Mouse (Mus musculus): ENCODE measurements around the gene Stat2. TPM values are rescaled to one million over a fixed set of nuclear protein-coding genes. Genes with fewer than 3 reads are reported as not detected.

Stat2 gene
- polyA plus RNA-seq, 1 experiment from 2014 or later = 15.4 TPM

DNA sequence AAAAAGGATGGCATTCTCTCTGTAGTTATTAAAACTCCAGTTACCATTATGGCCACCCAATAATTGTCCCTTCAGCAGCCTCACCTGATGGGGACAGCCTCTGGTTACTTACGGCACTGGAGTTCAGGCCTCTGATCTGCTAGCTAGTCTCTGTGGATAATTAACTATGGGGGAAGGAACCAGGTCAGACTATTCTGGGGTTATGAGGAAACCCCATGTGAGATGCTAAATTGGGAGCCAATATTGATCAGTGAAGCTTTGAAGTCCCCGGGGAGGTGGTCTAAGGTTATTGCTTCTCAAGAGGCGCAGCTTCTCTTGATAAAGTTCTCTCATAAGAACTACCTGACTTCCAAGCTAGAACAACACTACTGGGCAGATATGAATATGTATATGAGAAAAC, 65.8 kb downstream of the Stat2 start:
- 92% methylated on average over 3 of the region's 3 CpGs for WGBS
- Histone ChIP-seq H3K4me3 (ENCODE audit: low read depth, low read length) (no peak overlapping the region), H3K9ac (ENCODE audit: low read depth, low read length) (no peak overlapping the region), H3K4me1 (replicated peaks; ENCODE audit: control insufficient read depth, insufficient read depth, low read length) (0 out of 2 replicates have a peak, but pooled peaks cover 2% of the 10 kb centered on the region), H3K4me2 (replicated peaks; ENCODE audit: low read depth, low read length) (no peak overlapping the region), H3K27ac (ENCODE audit: low read depth, low read length) (no peak overlapping the region), H3K36me3 (ENCODE audit: control insufficient read depth, insufficient read depth, low read length) (no peaks in the 10 kb centered on the region), H3K27me3 (ENCODE audit: control insufficient read depth, insufficient read depth, low read length) (no peaks in the 10 kb centered on the region), H3K9me3 (ENCODE audit: control insufficient read depth, low read length) (no peaks in the 10 kb centered on the region)
- DNase-seq (ENCODE audit: low spot score) (no peak), ATAC-seq (ENCODE audit: low FRiP score) (no peak)

DNA sequence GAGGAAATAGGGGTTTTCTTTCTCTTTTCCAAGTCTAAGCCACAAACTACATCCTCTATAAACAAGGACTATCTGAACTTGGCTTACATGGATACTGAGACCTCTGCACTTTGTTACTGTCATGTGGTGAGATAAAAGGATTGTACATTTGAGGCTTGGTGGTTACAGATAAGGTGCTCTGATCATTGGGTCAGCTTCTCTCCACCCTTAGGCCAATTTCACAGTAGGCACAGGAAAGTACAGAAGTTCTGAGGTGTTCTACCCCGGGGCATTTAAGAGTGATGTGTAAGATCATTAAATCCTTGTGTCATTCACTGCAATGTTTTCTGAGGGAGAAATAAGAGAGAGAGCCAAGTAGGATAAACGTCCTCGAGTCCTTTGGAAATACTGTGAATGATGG, 66.2 kb downstream of the Stat2 start:
- Histone ChIP-seq H3K4me2 (replicated peaks; ENCODE audit: low read depth, low read length) (no peak overlapping the region), H3K27me3 (ENCODE audit: control insufficient read depth, insufficient read depth, low read length) (no peaks in the 10 kb centered on the region), H3K9me3 (ENCODE audit: control insufficient read depth, low read length) (no peaks in the 10 kb centered on the region), H3K4me1 (replicated peaks; ENCODE audit: control insufficient read depth, insufficient read depth, low read length) (0 out of 2 replicates have a peak, but pooled peaks cover 2% of the 10 kb centered on the region), H3K27ac (ENCODE audit: low read depth, low read length) (no peak overlapping the region), H3K36me3 (ENCODE audit: control insufficient read depth, insufficient read depth, low read length) (no peaks in the 10 kb centered on the region), H3K4me3 (ENCODE audit: low read depth, low read length) (no peak overlapping the region), H3K9ac (ENCODE audit: low read depth, low read length) (no peak overlapping the region)
- 89% methylated on average over 3 of the region's 3 CpGs for WGBS
- DNase-seq (ENCODE audit: low spot score) (no peak), ATAC-seq (ENCODE audit: low FRiP score) (no peak)

DNA sequence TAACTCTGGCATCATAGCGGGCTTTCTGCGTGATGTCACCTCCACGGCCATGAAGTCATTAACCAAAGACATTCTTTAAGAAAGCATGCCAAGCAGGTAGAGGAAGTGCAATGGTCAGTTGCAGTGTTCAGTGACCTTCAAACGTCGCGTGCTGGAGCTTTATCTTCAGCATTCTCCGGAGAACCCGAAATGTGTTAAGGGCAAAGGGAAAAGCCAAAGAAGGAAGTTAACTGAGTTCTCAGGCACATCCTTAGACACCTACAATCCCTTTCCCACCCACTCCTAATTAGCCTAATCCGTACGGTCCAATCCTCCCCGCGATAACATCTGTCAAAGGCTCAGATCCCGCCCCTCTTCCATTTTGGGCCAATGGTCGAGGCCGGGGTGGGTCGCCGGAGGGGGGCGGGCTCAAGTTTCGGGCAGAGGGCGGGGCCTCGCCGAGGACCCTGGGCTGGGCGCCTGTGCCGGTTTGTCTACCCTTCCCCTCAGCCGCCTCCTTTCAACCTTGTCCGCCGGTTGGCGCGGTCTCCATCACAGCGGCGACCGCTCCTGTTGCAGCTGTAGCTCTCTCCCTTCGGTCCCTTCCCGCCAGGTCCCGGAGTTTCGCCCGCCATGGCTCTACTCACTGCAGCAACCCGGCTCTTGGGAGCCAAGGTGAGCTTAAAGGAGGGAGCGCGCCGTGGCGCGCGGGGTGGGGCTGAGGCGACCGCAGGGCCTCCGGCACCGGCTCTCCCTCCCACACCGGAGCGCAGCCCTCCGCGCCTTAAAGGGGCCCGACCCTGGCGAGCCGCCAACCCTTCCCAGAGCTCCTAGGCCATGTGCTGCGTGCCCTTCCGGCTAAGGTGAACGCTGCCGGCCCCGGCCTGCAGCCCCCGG, 67.2 kb downstream of the Stat2 start, which contains the start of gene Cs:
Gene Cs, plus strand, starts transcription at position 429 of the 876 bp plus-strand sequence.
- no peaks in the 10 kb centered on the region for H3K9me3 ChIP-seq (ENCODE audit: control insufficient read depth, low read length)
- peak; percentile 99 for ATAC-seq (ENCODE audit: low FRiP score)
- peak within 1 kb of the TSS; percentile 98 for H3K4me3 ChIP-seq (ENCODE audit: low read depth, low read length)
- peak within 1 kb of the TSS; percentile 86 for H3K27ac ChIP-seq (ENCODE audit: low read depth, low read length)
- peak; percentile 96 for DNase-seq (ENCODE audit: low spot score)
- H3K9ac ChIP-seq (ENCODE audit: low read depth, low read length) = peak within 1 kb of the TSS; percentile 92
- 2% methylated on average over 61 of the region's 61 CpGs for WGBS
- H3K36me3 ChIP-seq (ENCODE audit: control insufficient read depth, insufficient read depth, low read length) = no peaks in the 10 kb centered on the region
- H3K4me1 ChIP-seq (replicated peaks; ENCODE audit: control insufficient read depth, insufficient read depth, low read length) = 0 out of 2 replicates have a peak, but pooled peaks cover 2% of the 10 kb centered on the region
- H3K27me3 ChIP-seq (ENCODE audit: control insufficient read depth, insufficient read depth, low read length) = no peaks in the 10 kb centered on the region
- peak within 1 kb of the TSS; percentile 83 for H3K4me2 ChIP-seq (replicated peaks; ENCODE audit: low read depth, low read length)

DNA sequence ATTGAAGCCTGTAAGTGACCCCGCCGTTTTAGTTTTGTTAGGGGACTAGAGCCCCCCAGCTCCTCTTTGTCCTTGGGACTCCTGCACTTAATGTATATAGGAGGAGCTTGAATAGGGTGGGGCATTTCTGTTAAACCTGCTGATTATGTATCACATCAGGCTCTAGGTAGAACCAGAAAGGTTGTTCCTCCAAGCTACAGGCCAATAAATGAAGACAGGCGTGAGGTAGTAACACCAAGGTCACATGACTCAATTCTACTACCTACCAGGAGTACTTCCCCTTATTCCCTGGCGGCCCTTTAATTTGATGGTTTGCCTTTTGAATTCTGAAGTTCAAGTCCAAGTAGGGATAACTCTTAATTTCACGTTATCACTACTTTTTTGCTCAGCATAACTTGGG, 68.1 kb downstream of the Stat2 start:
- DNase-seq (ENCODE audit: low spot score) = no peak
- H3K4me1 ChIP-seq (replicated peaks; ENCODE audit: control insufficient read depth, insufficient read depth, low read length) = 0 out of 2 replicates have a peak, but pooled peaks cover 2% of the 10 kb centered on the region
- H3K36me3 ChIP-seq (ENCODE audit: control insufficient read depth, insufficient read depth, low read length) = no peaks in the 10 kb centered on the region
- peak overlapping the region; percentile 83 for H3K4me2 ChIP-seq (replicated peaks; ENCODE audit: low read depth, low read length)
- ATAC-seq (ENCODE audit: low FRiP score) = no peak
- peak overlapping the region; percentile 92 for H3K9ac ChIP-seq (ENCODE audit: low read depth, low read length)
- H3K27ac ChIP-seq (ENCODE audit: low read depth, low read length) = peak overlapping the region; percentile 86; the same call in 1 of the 2 replicates
- peak overlapping the region; percentile 98 for H3K4me3 ChIP-seq (ENCODE audit: low read depth, low read length)
- H3K9me3 ChIP-seq (ENCODE audit: control insufficient read depth, low read length) = no peaks in the 10 kb centered on the region
- H3K27me3 ChIP-seq (ENCODE audit: control insufficient read depth, insufficient read depth, low read length) = no peaks in the 10 kb centered on the region
- 24% methylated on average over 5 of the region's 5 CpGs for WGBS

DNA sequence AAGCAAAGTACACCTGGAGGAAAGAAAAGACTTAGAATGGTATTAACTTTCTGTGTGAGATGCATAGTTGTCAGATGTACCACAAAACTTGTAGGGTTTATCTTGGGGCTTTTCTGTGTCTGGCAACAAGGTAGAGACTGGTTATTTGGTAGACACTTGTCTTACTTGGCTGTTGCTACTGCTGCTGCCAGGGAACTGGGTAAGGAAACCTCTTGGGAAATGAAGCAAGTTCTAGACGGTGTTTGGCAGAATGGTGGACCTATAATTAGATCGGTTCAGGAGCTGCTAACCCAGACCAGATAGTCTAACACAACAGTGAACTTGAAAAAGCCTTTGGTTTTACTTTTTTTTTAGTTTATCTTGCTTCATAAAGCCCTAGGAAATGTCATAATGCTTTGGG, 68.6 kb downstream of the Stat2 start:
- H3K27ac ChIP-seq (ENCODE audit: low read depth, low read length) = no peak overlapping the region
- 82% methylated on average over 2 of the region's 2 CpGs for WGBS
- H3K4me2 ChIP-seq (replicated peaks; ENCODE audit: low read depth, low read length) = peak overlapping the region; percentile 83; the same call in 1 of the 2 replicates
- H3K27me3 ChIP-seq (ENCODE audit: control insufficient read depth, insufficient read depth, low read length) = no peaks in the 10 kb centered on the region
- H3K4me1 ChIP-seq (replicated peaks; ENCODE audit: control insufficient read depth, insufficient read depth, low read length) = 0 out of 2 replicates have a peak, but pooled peaks cover 2% of the 10 kb centered on the region
- DNase-seq (ENCODE audit: low spot score) (no peak), ATAC-seq (ENCODE audit: low FRiP score) (no peak)
- no peaks in the 10 kb centered on the region for H3K9me3 ChIP-seq (ENCODE audit: control insufficient read depth, low read length)
- no peak overlapping the region; the same call in 1 of the 2 replicates for H3K9ac ChIP-seq (ENCODE audit: low read depth, low read length)
- no peaks in the 10 kb centered on the region for H3K36me3 ChIP-seq (ENCODE audit: control insufficient read depth, insufficient read depth, low read length)
- peak overlapping the region; percentile 98 for H3K4me3 ChIP-seq (ENCODE audit: low read depth, low read length)

DNA sequence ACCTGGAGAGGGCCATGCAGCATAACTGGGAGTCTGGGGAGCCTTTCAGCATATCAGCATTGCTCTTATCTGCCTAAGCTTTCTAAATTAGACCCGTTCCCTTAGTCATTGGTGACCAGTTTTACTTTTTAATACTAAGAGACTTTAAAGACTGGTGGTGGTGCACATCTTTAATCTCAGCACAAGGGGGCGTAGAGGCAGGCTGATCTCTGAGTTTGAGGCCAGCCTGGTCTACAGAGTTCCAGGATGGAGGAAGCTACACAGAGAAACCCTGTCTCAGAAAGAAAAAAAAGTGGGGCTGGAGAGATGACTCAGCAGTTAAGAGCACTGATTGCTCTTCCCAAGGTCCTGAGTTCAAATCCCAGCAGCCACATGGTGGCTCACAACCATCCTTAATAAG, 69.9 kb downstream of the Stat2 start:
- 82% methylated on average over 2 of the region's 2 CpGs for WGBS
- H3K36me3 ChIP-seq (ENCODE audit: control insufficient read depth, insufficient read depth, low read length) = no peaks in the 10 kb centered on the region
- H3K9ac ChIP-seq (ENCODE audit: low read depth, low read length) = no peak overlapping the region
- H3K4me3 ChIP-seq (ENCODE audit: low read depth, low read length) = no peak overlapping the region
- H3K9me3 ChIP-seq (ENCODE audit: control insufficient read depth, low read length) = no peaks in the 10 kb centered on the region
- no peaks in the 10 kb centered on the region for H3K27me3 ChIP-seq (ENCODE audit: control insufficient read depth, insufficient read depth, low read length)
- no peak overlapping the region for H3K4me2 ChIP-seq (replicated peaks; ENCODE audit: low read depth, low read length)
- DNase-seq (ENCODE audit: low spot score) (no peak), ATAC-seq (ENCODE audit: low FRiP score) (no peak)
- 0 out of 2 replicates have a peak, but pooled peaks cover 2% of the 10 kb centered on the region for H3K4me1 ChIP-seq (replicated peaks; ENCODE audit: control insufficient read depth, insufficient read depth, low read length)
- no peak overlapping the region for H3K27ac ChIP-seq (ENCODE audit: low read depth, low read length)

Other genes with a start within 250 kb of the Stat2 start
- gene Naca, start 235.0 kb upstream of the Stat2 start, polyA plus RNA-seq (2014; fragmentation: Nextera tagmentation; extraction: Ambion mirVana) = 858 and 879 TPM in 2 replicates
- gene Ptges3, start 211.6 kb upstream of the Stat2 start, polyA plus RNA-seq (2014; fragmentation: Nextera tagmentation; extraction: Ambion mirVana) = 590 and 626 TPM in 2 replicates
- gene Atp5b, start 187.3 kb upstream of the Stat2 start, polyA plus RNA-seq (2014; fragmentation: Nextera tagmentation; extraction: Ambion mirVana) = 2,416 and 2,461 TPM in 2 replicates
- 20.0 and 37.6 TPM in 2 replicates for gene Baz2a, start 179.0 kb upstream of the Stat2 start, polyA plus RNA-seq (2014; fragmentation: Nextera tagmentation; extraction: Ambion mirVana)
- gene Rbms2, start 90.3 kb upstream of the Stat2 start, polyA plus RNA-seq (2014; fragmentation: Nextera tagmentation; extraction: Ambion mirVana) = 18.9 and 19.5 TPM in 2 replicates
- gene Gls2, start 76.1 kb upstream of the Stat2 start, polyA plus RNA-seq (2014; fragmentation: Nextera tagmentation; extraction: Ambion mirVana) = 1.3 and 1.5 TPM in 2 replicates
- gene Spryd4, start 58.8 kb upstream of the Stat2 start, polyA plus RNA-seq (2014; fragmentation: Nextera tagmentation; extraction: Ambion mirVana) = 25.2 and 31.1 TPM in 2 replicates
- 0.11 TPM in 1 of 2 replicates, not detected in the other for gene Mip, start 44.7 kb upstream of the Stat2 start, polyA plus RNA-seq (2014; fragmentation: Nextera tagmentation; extraction: Ambion mirVana)
- 43.1 and 43.8 TPM in 2 replicates for gene Timeless, start 38.5 kb upstream of the Stat2 start, polyA plus RNA-seq (2014; fragmentation: Nextera tagmentation; extraction: Ambion mirVana)
- 0.17 and 0.36 TPM in 2 replicates for gene Apon, start 16.5 kb upstream of the Stat2 start, polyA plus RNA-seq (2014; fragmentation: Nextera tagmentation; extraction: Ambion mirVana)
- not detected in 2 replicates for gene Apof, start 1.9 kb upstream of the Stat2 start, polyA plus RNA-seq (2014; fragmentation: Nextera tagmentation; extraction: Ambion mirVana)
- gene Il23a, start 28.2 kb downstream of the Stat2 start, polyA plus RNA-seq (2014; fragmentation: Nextera tagmentation; extraction: Ambion mirVana) = 0.28 TPM in 1 of 2 replicates, not detected in the other
- gene Pan2, start 32.8 kb downstream of the Stat2 start, polyA plus RNA-seq (2014; fragmentation: Nextera tagmentation; extraction: Ambion mirVana) = 30.5 and 31.2 TPM in 2 replicates
- gene Cnpy2, start 51.9 kb downstream of the Stat2 start, polyA plus RNA-seq (2014; fragmentation: Nextera tagmentation; extraction: Ambion mirVana) = 229 and 245 TPM in 2 replicates
- gene Cs, start 67.2 kb downstream of the Stat2 start, polyA plus RNA-seq (2014; fragmentation: Nextera tagmentation; extraction: Ambion mirVana) = 242 and 254 TPM in 2 replicates
- 23.8 and 24.5 TPM in 2 replicates for gene Coq10a, start 98.4 kb downstream of the Stat2 start, polyA plus RNA-seq (2014; fragmentation: Nextera tagmentation; extraction: Ambion mirVana)
- 9.5 and 12.3 TPM in 2 replicates for gene Ankrd52, start 106.6 kb downstream of the Stat2 start, polyA plus RNA-seq (2014; fragmentation: Nextera tagmentation; extraction: Ambion mirVana)
- not detected in 2 replicates for gene Slc39a5, start 130.7 kb downstream of the Stat2 start, polyA plus RNA-seq (2014; fragmentation: Nextera tagmentation; extraction: Ambion mirVana)
- 125 and 130 TPM in 2 replicates for gene Nabp2, start 140.9 kb downstream of the Stat2 start, polyA plus RNA-seq (2014; fragmentation: Nextera tagmentation; extraction: Ambion mirVana)
- 44.2 and 44.7 TPM in 2 replicates for gene Rnf41, start 141.1 kb downstream of the Stat2 start, polyA plus RNA-seq (2014; fragmentation: Nextera tagmentation; extraction: Ambion mirVana)
- gene Smarcc2, start 188.7 kb downstream of the Stat2 start, polyA plus RNA-seq (2014; fragmentation: Nextera tagmentation; extraction: Ambion mirVana) = 126 and 170 TPM in 2 replicates
- 742 and 751 TPM in 2 replicates for gene Myl6, start 223.6 kb downstream of the Stat2 start, polyA plus RNA-seq (2014; fragmentation: Nextera tagmentation; extraction: Ambion mirVana)
- 3.3 and 4.2 TPM in 2 replicates for gene Myl6b, start 228.1 kb downstream of the Stat2 start, polyA plus RNA-seq (2014; fragmentation: Nextera tagmentation; extraction: Ambion mirVana)